Mouse (Mus musculus): Measurements from ENCODE around the gene Ppp1r15a. TPM values are rescaled to one million over a fixed set of nuclear protein-coding genes. Genes with fewer than 3 reads are reported as not detected.

Gene Ppp1r15a
- total and polyA plus RNA-seq, 3 experiments = 11.7 to 37.1 (median 13.9) TPM

DNA sequence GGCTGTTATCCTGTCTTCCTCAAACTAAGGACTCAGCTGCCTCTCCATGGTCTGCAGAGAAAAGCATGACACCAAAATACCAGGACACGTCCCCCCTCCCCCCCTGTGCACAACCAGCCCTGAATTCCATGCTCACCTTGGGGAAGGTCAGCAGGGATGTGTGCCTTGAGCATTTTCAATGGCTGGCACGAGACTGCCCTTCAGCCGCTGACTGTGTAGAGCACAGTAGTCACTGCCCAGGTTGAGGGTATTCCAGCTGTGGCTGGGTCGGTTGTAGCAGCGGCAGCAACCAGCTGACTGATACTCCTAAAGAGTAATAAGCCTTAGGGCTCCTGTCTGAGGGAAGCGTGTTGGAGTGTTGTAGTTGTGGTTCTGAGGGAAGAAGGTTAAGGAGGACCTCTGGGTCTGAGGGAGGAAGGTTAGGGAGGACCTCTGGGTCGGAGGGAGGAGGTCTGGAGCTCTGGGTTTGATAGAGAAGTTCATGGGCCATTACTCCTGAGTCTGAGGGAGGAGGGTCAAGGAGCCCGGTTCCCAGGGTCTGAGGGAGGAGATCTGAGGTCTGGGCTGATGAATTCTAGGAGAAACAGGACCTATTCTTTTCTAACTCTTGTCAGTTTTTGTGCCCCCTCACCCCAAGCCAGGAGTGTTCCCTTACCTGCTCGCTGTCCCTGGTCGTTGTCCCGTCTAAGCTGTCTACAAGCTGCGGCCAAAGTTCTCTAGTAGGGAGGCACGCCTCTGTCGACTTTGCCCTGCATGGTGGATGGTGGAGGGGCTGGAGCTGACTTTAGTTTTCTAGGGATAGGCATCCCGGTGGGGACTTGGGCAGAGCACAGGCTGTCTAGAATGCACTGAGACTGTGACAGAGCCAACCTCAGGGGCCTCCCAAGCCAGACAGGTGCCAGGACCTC, 48.7 kb upstream of the Ppp1r15a start:
- no peak for DNase-seq (ENCODE audit: extremely low read depth)
- no peaks in the 10 kb centered on the region for H3K79me2 ChIP-seq (replicated peaks; ENCODE audit: control insufficient read depth, extremely low read depth, insufficient read depth, poor library complexity, severe bottlenecking)
- dilution Hi-C loops (cut with MboI; ENCODE audit: extremely low pct_ligation_motif_present, extremely low pct_unique_long_range_greater_than_20kb, low sequenced_read_pairs) = no loop called here
- H3K27me3 ChIP-seq (replicated peaks) = no peaks in the 10 kb centered on the region
- H3K4me2 ChIP-seq (ENCODE audit: insufficient read depth, low read depth, poor library complexity, severe bottlenecking) = no peak overlapping the region
- peaks cover 4 to 23% of the 10 kb centered on the region in 2 experiments; a peak in 3 of 4 replicates for H3K4me1 ChIP-seq (ENCODE audit: control insufficient read depth in 1 of 2, insufficient read depth in 2 of 2)
- no peak for TF ChIP-seq SMC3 (IDR thresholded peaks at IDR 0.05; ENCODE audit: low read depth, low read length)
- TF ChIP-seq RAD21 (IDR thresholded peaks at IDR 0.05; ENCODE audit: low read depth, low read length) = no peak
- no peak for TF ChIP-seq PAX5 (IDR thresholded peaks at IDR 0.05; ENCODE audit: low read length)
- TF ChIP-seq IRF4 (IDR thresholded peaks at IDR 0.05; ENCODE audit: low read depth, low read length) = no peak
- TF ChIP-seq SIN3A (IDR thresholded peaks at IDR 0.05; ENCODE audit: low read length) = no peak
- no peak for TF ChIP-seq MXI1 (IDR thresholded peaks at IDR 0.05; ENCODE audit: low read depth, low read length)
- TF ChIP-seq JUN (IDR thresholded peaks at IDR 0.05; ENCODE audit: insufficient read depth, low read depth, low read length) = no peak
- no peak for TF ChIP-seq ELF1 (IDR thresholded peaks at IDR 0.05; ENCODE audit: low read depth, low read length)
- TF ChIP-seq POLR2AphosphoS2 (IDR thresholded peaks at IDR 0.05; ENCODE audit: low read depth, low read length) = no peak
- TF ChIP-seq CTCF (conservative IDR thresholded peaks at IDR 0.05 in 1 of 2, IDR thresholded peaks at IDR 0.05 in 1 of 2; ENCODE audit: low read depth in 2 of 2, low read length in 2 of 2) = no peak
- no peak for TF ChIP-seq MAX (IDR thresholded peaks at IDR 0.05; ENCODE audit: low read length)
- TF ChIP-seq TCF12 (IDR thresholded peaks at IDR 0.05; ENCODE audit: low read depth, low read length) = no peak
- H3K9ac ChIP-seq (ENCODE audit: insufficient read depth, low read depth) = no peak overlapping the region
- in situ Hi-C loops (cut with MboI; ENCODE audit: low pct_ligation_motif_present, low pct_unique_long_range_greater_than_20kb, low sequenced_read_pairs) = no loop called here
- no peak overlapping the region for H3K27ac ChIP-seq (ENCODE audit: insufficient read depth, low read depth)
- H3K9me3 ChIP-seq (replicated peaks; ENCODE audit: low read length) = no peaks in the 10 kb centered on the region
- H3K36me3 ChIP-seq (replicated peaks in 1 of 2; ENCODE audit: control insufficient read depth in 1 of 2, insufficient read depth in 1 of 2, low read length in 1 of 2) = peaks cover 3 to 48% of the 10 kb centered on the region in 2 experiments
- H3K4me3 ChIP-seq (replicated peaks in 1 of 3; ENCODE audit: low read depth in 2 of 3, low read length in 2 of 3, poor library complexity in 1 of 3) = no peak overlapping the region

GRCm38 (mm10) chr7:45573954-45574353, 47.9 kb upstream of the Ppp1r15a start:
- Histone ChIP-seq H3K9ac (ENCODE audit: insufficient read depth, low read depth) (no peak overlapping the region), H3K36me3 (replicated peaks in 1 of 2; ENCODE audit: control insufficient read depth in 1 of 2, insufficient read depth in 1 of 2, low read length in 1 of 2) (peaks cover 3 to 48% of the 10 kb centered on the region in 2 experiments), H3K79me2 (replicated peaks; ENCODE audit: control insufficient read depth, extremely low read depth, insufficient read depth, poor library complexity, severe bottlenecking) (no peaks in the 10 kb centered on the region), H3K4me2 (ENCODE audit: insufficient read depth, low read depth, poor library complexity, severe bottlenecking) (no peak overlapping the region), H3K4me1 (ENCODE audit: control insufficient read depth in 1 of 2, insufficient read depth in 2 of 2) (peaks cover 4 to 23% of the 10 kb centered on the region in 2 experiments; a peak in 3 of 4 replicates), H3K27me3 (replicated peaks) (no peaks in the 10 kb centered on the region), H3K9me3 (replicated peaks; ENCODE audit: low read length) (no peaks in the 10 kb centered on the region), H3K4me3 (replicated peaks in 1 of 3; ENCODE audit: low read depth in 2 of 3, low read length in 2 of 3, poor library complexity in 1 of 3) (no peak overlapping the region), H3K27ac (ENCODE audit: insufficient read depth, low read depth) (no peak overlapping the region)
- TF ChIP-seq ZMIZ1 (IDR thresholded peaks at IDR 0.05; ENCODE audit: low read depth, low read length) (no peak), CTCF (conservative IDR thresholded peaks at IDR 0.05 in 1 of 2, IDR thresholded peaks at IDR 0.05 in 1 of 2; ENCODE audit: low read depth in 2 of 2, low read length in 2 of 2) (no peak), CHD2 (IDR thresholded peaks at IDR 0.05; ENCODE audit: low read length) (no peak), NRF1 (IDR thresholded peaks at IDR 0.05; ENCODE audit: low read depth, low read length) (no peak), EP300 (IDR thresholded peaks at IDR 0.05; ENCODE audit: low read length) (no peak), E2F4 (IDR thresholded peaks at IDR 0.05; ENCODE audit: insufficient replicate concordance, low read depth, low read length) (no peak), PAX5 (IDR thresholded peaks at IDR 0.05; ENCODE audit: low read length) (no peak), MEF2A (IDR thresholded peaks at IDR 0.05; ENCODE audit: borderline replicate concordance, low read depth, low read length) (no peak), KAT2A (IDR thresholded peaks at IDR 0.05; ENCODE audit: insufficient replicate concordance, low read length) (no peak), ELF1 (IDR thresholded peaks at IDR 0.05; ENCODE audit: low read depth, low read length) (no peak), BHLHE40 (IDR thresholded peaks at IDR 0.05; ENCODE audit: low read depth, low read length) (no peak), MYC (IDR thresholded peaks at IDR 0.05; ENCODE audit: low read depth, low read length) (no peak), USF2 (conservative IDR thresholded peaks at IDR 0.05; ENCODE audit: low read depth, low read length) (no peak), USF1 (IDR thresholded peaks at IDR 0.05; ENCODE audit: low read depth, low read length) (no peak), POLR2AphosphoS2 (IDR thresholded peaks at IDR 0.05; ENCODE audit: low read depth, low read length) (no peak), ZNF384 (IDR thresholded peaks at IDR 0.05; ENCODE audit: low read depth, low read length) (no peak), ETS1 (conservative IDR thresholded peaks at IDR 0.05; ENCODE audit: low read depth, low read length) (no peak), MAFK (IDR thresholded peaks at IDR 0.05; ENCODE audit: insufficient replicate concordance, low read length) (no peak), IRF4 (IDR thresholded peaks at IDR 0.05; ENCODE audit: low read depth, low read length) (no peak), UBTF (IDR thresholded peaks at IDR 0.05; ENCODE audit: low read depth, low read length) (no peak)
- in situ Hi-C loops (cut with MboI; ENCODE audit: low pct_ligation_motif_present, low pct_unique_long_range_greater_than_20kb, low sequenced_read_pairs) = no loop called here
- no peak for DNase-seq (ENCODE audit: extremely low read depth)
- dilution Hi-C loops (cut with MboI; ENCODE audit: extremely low pct_ligation_motif_present, extremely low pct_unique_long_range_greater_than_20kb, low sequenced_read_pairs) = no loop called here

Data from CH12.LX (cell line).